Mouse (Mus musculus) brown adipose tissue, adult 24 weeks (tissue): ENCODE results near the gene Cx3cl1. TPM values are rescaled to one million over a fixed set of nuclear protein-coding genes. Genes with fewer than 3 reads are reported as not detected.
A peak's percentile ranks its signal among the peaks of the same experiment; 100 is the strongest.

Source experiments
- H3K27ac ChIP-seq: fragments of 200-500 bp; replicated peaks from 2 replicates; pipeline ENCODE4 v1.5.1; 2012; ENCODE audit warnings: low read depth, mild to moderate bottlenecking, low read length
- H3K4me1 ChIP-seq: fragments of 200-500 bp; 2 replicates; pipeline ENCODE4 v1.6.1; 2012; ENCODE audit warnings: low read length, mixed read lengths; ENCODE audit not compliant: control insufficient read depth, insufficient read depth, insufficient read length
- H3K4me3 ChIP-seq: fragments of 200-500 bp; 2 replicates; pipeline ENCODE4 v1.5.1; 2012; ENCODE audit warnings: low read depth, mild to moderate bottlenecking, low read length, moderate library complexity; ENCODE audit not compliant: insufficient read depth
- polyA plus RNA-seq: library from polyadenylated mRNA; stranded (reverse); fragments of >200 nt; gene quantifications from 2 replicates; pipeline ENCODE4 v1.2.4, GENCODE M21; 2012; ENCODE audit not compliant: missing spikeins, insufficient read depth, insufficient read length

The Cx3cl1 gene
- polyA plus RNA-seq, 1 experiment: 2.2 TPM

DNA sequence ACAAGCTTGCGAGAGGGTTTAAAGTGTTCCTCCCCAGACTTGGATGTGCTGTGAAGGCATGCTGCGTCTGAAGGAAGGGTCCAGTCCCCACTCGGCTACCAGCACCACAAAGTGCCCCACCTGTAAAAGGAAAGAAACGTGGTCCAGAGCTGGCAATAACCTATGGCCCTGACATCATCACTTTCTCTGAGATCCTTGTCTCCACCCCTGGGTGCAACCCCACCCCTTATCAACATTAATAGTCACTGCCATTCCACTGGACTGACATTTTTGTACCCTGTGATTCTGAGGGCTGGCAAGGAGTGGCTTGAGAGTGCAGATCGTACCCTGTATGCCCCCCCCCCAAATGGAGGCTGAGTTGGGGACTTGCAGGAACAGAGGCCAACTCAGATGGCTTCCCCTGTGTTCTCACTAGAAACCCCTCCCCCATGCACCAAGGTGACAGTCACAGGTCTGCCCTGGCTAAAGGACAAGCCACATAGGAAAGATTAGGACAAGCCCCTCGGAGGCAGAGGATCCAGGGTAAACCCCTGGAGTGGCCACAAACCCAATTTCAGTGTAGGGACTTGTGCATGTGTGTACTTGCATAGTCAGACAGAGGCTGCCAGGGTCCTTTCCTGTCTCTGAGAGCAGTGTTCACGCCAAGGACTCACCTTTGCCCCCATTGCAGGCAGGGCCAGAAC, 9.5 kb downstream of the Cx3cl1 start:
- Histone ChIP-seq H3K4me1 (peaks cover 42% of the 10 kb centered on the region), H3K4me3 (no peak overlapping the region), H3K27ac (peak overlapping the region; percentile 35; the same call in 1 of the 2 replicates)

DNA sequence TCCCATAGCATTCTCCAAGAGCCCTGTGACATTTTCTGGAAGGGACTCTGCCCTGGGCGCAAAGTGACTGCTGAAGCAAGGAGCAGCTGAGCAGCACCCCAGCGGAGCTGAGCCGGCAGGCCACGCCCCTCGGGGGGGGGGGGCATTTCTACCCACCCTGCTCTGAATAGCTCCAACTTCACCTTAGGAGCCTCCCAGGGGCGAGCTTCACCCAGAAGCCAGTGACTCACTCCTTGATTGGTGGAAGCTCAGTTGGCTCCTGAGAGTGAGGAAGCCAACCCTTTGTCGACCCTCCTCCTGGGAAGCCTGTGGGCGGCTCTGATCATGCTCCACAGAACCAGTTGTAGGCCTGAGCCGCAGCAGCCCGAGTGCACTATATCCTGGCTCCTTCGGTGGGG, 10.0 kb downstream of the Cx3cl1 start:
- Histone ChIP-seq H3K4me1 (peaks cover 42% of the 10 kb centered on the region), H3K27ac (peak overlapping the region; percentile 68), H3K4me3 (no peak overlapping the region)

DNA sequence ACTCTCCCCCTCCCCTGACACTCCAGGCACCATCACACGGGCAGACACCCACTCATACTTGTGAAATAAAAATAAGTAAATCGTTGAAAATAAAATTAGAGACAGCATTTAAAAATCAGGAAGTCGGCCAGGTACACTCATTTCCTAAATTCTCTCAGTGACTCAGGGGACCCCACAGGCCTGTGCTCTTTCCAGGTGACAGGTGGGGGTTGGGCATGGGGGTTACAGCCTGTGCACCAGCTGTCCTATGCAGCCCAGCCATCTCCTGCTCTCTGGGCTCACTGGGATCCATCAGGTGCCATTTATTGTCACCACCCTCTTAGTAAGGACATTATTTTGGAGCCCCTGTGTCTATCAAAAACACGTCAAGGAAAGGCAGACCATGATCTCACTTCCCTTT, 12.1 kb downstream of the Cx3cl1 start:
- Histone ChIP-seq H3K4me3 (no peak overlapping the region), H3K4me1 (peaks cover 36% of the 10 kb centered on the region), H3K27ac (no peak overlapping the region)

DNA sequence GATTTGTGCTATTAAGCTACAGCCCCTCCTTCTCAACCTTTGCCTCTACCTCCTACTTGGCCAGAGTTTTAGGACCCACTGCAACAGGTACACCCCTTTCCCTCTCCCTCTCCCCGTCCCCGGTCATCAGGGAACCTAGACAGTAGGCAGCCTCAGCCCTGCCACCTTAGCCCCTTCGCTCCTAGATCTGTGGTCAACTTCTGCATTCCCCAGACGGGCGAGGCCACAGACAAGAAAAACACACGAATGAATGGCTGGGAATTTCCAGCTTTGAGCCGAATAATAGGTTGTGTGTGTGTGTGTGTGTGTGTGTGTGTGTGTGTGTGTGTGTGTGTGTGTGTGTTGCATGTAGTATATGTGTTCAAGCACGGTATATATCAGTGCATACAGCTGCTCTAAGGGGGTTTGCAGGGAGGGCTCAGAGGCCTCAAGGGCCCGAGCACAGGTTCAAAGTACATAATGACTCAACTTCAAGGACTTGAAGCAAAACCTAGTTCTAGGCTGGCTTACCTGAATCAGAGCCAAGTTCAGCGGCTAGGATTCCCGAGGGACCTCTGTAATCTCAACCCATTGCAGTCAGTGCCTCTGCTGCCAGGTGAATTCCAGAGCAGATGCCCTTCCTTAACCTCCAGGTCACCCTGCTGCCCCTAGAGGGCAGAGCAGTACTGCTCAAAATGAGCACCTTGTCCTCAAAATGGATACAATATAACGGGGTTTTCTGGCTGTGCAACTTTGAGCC, 13.6 kb downstream of the Cx3cl1 start:
- Histone ChIP-seq H3K4me1 (peaks cover 29% of the 10 kb centered on the region), H3K4me3 (no peak overlapping the region), H3K27ac (peak overlapping the region; percentile 44)

DNA sequence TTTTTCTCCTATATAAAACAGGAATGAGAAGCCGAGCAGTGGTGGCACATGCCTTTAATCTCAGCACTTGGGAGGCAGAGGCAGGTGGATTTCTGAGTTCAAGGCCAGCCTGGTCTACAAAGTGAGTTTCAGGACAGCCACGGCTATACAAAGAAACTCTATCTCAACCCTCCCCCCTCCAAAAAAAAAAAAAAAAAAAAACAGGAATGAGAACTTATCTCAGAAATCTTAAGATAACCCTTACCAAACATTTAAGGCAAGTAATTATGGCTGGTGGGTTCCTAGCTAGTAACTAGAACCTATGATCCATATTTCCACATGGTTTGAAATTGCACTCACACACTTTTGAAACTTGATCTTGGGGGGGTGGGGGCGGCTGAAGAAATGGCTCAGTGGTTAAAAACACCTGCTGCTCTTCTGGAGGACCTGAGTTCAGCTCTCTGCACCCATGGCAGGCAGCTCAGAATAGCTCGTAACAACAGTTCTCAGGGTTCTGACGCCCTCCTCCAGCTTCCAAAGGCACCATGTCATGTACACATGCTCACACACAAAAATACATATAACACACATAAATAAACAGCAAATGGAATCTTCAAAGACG, 14.3 kb downstream of the Cx3cl1 start:
- H3K4me3 ChIP-seq: no peak overlapping the region
- H3K4me1 ChIP-seq: peaks cover 29% of the 10 kb centered on the region
- peak overlapping the region; percentile 20 for H3K27ac ChIP-seq

DNA sequence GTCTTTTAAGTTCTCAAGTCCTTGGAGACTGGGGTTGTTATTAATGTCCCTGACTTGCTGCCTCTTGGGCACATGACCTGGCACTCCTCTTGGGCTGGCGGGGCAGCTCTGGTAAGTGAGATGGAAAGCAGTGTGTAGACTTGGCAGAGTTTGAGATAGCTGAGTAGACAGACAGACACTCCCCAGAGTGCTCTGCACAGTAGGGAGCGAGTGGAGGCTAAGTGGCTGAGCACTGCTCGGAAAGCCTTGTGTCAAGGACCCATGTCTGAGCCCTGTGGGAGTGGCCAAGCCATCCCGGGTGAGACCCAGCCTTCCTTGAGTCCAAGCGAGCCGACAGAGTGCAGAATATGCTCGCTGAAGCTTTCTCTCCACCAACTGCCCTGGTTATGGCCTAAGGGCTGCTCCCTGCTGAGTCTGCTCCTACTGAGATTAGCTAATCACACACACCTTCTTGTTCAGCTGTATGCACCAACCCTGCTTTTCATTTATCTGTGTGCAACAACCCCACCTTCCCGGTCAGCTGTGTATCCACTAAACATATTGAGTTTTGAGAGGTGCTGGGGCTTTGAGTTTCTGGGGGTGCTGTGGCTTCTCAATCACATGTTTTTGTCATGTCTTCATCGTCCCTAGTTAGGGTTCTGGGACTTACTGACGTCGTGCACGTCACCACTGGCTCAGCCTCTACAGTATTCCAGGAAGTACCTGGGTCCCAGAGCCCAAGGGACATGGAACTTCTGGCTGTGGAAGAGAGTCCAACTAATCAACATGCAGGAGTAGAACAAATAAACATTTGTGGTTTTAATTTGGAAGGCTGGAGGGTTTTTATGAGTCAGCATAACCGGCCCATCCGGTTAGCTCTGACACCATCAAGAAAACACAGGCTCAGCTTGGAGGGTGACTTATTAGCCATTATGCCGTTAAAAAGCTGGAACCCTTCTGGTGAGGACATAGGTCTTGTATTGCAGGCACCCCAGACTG, 16.0 kb downstream of the Cx3cl1 start:
- H3K4me1 ChIP-seq: peaks cover 19% of the 10 kb centered on the region
- no peak overlapping the region for H3K4me3 ChIP-seq
- H3K27ac ChIP-seq: peak overlapping the region; percentile 55; the same call in 1 of the 2 replicates

DNA sequence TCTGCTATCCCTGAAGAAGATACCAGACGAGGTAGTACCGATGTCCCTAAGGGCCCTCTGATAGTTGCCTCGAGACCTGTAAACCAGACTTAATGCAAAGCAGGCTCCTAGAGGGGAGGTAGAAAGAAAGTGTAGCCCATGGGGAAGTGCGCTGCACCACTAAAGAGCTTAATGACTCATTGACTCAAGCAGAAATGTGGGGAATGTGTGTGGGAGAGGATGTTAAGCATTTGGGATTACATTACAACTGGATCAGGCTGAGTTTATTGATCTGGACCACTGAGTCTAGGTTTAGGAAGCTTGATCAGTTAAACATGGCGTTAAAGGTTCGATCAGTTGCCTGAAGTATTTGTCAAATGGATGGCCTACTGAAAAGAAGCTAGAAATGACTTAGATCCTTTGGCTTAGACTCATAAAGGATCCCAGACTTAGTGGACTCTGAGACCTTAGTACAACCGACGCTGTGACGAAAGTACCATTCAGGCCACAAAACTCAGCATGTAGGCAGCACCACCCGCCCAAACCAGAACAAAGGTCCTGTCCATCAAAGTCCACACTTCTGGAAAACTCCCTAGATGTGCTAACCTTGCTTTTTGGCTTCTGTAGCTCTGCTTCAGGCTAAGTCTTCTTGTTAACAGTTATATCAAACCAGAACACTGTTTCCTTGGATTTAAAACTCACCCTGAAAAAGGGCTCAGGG, 17.6 kb downstream of the Cx3cl1 start:
- Histone ChIP-seq H3K4me1 (peaks cover 13% of the 10 kb centered on the region), H3K4me3 (no peak overlapping the region), H3K27ac (no peak overlapping the region)

DNA sequence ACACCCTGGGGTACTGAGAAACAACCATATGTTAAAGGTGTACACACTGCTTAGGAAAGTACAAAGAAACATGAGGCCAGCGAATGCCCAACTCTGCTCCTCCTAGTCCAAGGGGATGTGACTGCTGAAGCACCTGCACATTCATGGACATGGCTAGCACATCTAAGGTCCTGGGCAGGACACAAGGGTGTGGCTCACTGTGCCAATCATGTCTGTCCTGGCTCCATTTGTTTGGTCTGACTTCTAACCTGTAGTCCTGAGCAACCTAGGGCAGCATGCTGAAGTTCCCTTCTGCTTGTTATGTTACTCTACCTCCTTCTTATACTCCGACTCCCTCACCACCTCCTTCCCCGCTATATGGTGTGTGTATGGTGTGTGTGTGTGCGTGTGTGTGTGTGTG, 22.6 kb downstream of the Cx3cl1 start:
- no peaks in the 10 kb centered on the region for H3K4me1 ChIP-seq
- H3K27ac ChIP-seq: no peak overlapping the region
- H3K4me3 ChIP-seq: no peak overlapping the region

DNA sequence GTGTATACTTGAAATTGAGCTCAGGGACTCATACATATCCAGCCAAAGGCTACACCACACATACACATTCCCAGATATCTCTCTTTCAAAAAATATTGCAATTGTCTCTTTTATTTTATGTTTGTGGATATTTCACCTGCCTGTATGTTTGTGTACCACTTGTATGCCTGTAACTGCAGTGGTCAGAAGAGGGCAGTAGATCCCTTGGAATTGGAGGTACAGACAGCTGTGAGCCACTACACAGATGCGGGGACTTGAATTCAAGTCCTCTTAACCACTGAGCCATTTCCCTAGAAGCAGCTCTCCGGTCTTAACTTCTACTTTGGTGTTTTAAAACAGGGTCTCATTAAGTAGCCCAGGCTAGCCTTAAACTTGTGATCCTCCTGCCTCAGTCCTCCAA, 23.0 kb downstream of the Cx3cl1 start:
- no peak overlapping the region for H3K27ac ChIP-seq
- H3K4me1 ChIP-seq: no peaks in the 10 kb centered on the region
- H3K4me3 ChIP-seq: no peak overlapping the region

DNA sequence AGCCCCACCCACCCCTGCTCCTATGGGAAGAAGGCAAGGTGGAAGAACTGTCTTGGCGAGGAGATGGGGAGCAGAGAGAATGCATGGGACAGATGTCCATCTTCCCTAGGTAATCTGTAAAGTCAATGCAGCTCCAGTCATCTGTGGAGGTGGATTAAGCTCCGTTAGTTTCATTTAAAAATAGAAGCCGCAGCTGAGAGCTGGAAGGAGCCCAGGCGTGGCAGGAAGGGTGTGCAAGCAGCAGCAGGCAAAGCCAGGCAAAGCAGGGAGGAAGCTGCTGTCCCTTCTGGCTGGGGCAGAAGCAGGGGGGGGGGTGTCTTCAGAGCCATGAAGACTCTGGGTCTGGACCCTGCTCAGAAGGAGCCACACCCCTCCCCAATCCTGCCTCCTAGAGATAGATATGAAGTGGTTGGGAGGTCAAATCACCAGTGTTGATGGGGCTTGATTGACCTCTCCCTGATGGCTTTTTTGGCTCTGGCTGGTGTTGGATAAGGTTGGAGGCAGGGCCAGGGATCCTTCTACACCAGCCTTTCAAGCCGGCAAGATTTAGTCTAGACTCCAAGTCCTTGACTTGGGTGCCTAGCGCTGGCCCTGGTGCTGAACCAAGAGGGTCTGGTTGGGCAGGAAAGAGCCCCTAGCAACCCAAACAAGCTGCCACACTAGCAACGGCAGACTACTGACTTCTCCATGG, 28.6 kb downstream of the Cx3cl1 start:
- H3K4me1 ChIP-seq: peaks cover 8% of the 10 kb centered on the region
- H3K4me3 ChIP-seq: no peak overlapping the region
- H3K27ac ChIP-seq: no peak overlapping the region

DNA sequence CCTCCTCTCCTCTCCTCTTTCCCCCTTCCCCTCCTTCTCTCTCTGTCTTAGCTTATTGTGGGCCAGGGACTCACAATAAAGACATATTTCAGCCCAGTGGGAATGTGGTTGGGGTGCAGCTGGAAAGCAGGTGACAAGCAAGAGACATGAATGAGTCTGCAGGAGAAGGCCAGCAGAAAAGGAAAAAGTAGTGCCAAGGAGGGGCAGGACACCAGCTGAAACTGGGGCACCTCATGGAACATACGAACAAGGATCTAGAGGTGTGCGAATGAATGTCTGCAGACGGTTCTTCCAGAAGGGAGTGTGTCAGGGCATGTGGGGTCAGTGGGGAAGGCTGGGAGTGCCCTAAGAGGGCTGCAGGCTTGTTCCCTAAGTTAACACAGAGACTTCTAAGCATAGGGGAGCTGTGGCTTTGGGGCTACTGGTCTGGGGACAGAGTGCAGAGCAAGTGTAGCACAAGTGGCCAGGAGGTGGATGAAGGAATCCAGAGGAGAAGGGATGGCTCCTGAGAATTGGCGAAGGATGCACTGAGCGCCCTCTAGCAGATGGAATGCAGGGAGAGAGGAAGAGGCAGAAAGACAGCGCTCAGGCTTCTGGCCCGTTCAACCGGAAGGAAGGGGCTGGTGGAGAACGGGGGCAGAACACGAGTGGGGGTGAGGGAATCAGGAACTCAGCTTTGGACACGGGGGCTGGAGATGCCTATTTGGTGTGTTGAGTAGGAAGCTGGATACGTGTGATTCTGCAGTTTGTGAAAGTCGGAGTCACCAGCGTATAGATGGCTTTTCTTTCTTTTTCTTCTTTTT, 29.7 kb downstream of the Cx3cl1 start:
- Histone ChIP-seq H3K27ac (no peak overlapping the region), H3K4me3 (no peak overlapping the region), H3K4me1 (peaks cover 8% of the 10 kb centered on the region)

DNA sequence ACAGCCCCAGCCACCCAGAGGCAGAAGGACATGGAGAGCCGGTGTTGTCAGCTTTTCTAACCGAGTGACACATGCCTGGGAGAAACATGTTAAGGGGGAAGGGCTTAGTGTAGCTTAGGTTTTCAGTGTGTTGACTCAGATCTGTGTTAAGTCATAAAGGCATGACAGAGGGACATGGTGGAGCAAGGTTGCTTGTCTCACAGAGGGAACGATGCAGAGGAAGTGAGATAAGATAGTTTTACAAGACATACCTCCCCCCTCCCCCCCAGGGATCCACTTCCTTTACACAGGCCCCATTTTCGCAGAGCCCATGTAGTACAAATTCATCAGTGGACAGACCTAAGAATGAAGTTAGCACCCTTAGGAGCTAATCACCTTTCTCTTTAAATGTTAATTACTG, 30.6 kb downstream of the Cx3cl1 start:
- Histone ChIP-seq H3K4me1 (peaks cover 8% of the 10 kb centered on the region), H3K4me3 (no peak overlapping the region), H3K27ac (no peak overlapping the region)

DNA sequence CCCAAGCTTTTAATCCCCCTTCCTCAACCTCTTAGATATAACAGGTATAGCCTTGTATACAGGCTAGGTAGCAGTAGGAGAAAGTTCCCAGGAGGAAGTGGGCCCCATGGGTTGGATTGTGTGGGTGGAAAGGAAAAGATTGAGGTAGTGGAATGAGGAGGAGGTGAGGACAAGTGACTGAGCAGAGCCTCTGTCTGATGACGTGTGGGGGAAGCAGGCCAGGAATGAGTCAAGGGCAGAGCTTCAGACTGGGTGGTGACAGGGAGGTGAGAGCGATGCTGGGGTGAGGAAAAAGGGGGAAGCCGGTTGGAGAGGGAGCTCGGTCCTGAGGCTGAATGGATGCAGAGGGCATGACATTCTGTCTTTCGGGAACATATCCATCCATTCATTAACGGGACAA, 31.7 kb downstream of the Cx3cl1 start:
- H3K4me3 ChIP-seq: no peak overlapping the region
- peaks cover 8% of the 10 kb centered on the region for H3K4me1 ChIP-seq
- no peak overlapping the region for H3K27ac ChIP-seq
